Mouse (Mus musculus) midbrain, embryonic 12.5 days (tissue): ENCODE measurements around the gene Cep162. TPM values are rescaled to one million over a fixed set of nuclear protein-coding genes. Genes with fewer than 3 reads are reported as not detected.
A peak's percentile ranks its signal among the peaks of the same experiment; 100 is the strongest.

Experiments
- ATAC-seq: fragments of 200-750 bp; cut with Nextera tagmentation; 2 replicates; pipeline ENCODE4 v1.8.0; 2017; ENCODE audit warnings: low read depth, moderate TSS enrichment, moderate library complexity; ENCODE audit not compliant: low FRiP score
- H3K27ac ChIP-seq: fragments of 300-500 bp; sonication (generic); replicated peaks from 2 replicates; pipeline ENCODE4 v1.5.1; 2016; ENCODE audit warnings: mild to moderate bottlenecking
- H3K27me3 ChIP-seq: fragments of 300-500 bp; sonication (generic); 2 replicates; pipeline ENCODE4 v1.6.1; 2016; ENCODE audit warnings: mild to moderate bottlenecking
- H3K36me3 ChIP-seq: fragments of 300-500 bp; sonication (generic); 2 replicates; pipeline ENCODE4 v1.6.1; 2016
- H3K4me1 ChIP-seq: fragments of 300-500 bp; sonication (generic); 2 replicates; pipeline ENCODE4 v1.6.1; 2016
- H3K4me2 ChIP-seq: fragments of 300-500 bp; sonication (generic); replicated peaks from 2 replicates; pipeline ENCODE4 v1.6.1; 2016; ENCODE audit warnings: mild to moderate bottlenecking, moderate library complexity
- H3K4me3 ChIP-seq: fragments of 300-500 bp; sonication (generic); 2 replicates; pipeline ENCODE4 v1.5.1; 2016; ENCODE audit warnings: mild to moderate bottlenecking
- H3K9ac ChIP-seq: fragments of 300-500 bp; sonication (generic); replicated peaks from 2 replicates; pipeline ENCODE4 v1.6.1; 2016; ENCODE audit warnings: mild to moderate bottlenecking, moderate library complexity
- H3K9me3 ChIP-seq: fragments of 300-500 bp; sonication (generic); 2 replicates; pipeline ENCODE4 v1.6.1; 2016; ENCODE audit warnings: mild to moderate bottlenecking
- WGBS: fragments of 180-500 bp; shearing (Covaris S2); methylation state at CpG from one replicate; pipeline ENCODE4 v1.1.7; 2016; 5-methylcytosine and 5-hydroxymethylcytosine counted together
- polyA plus RNA-seq: library from polyadenylated mRNA; unstranded; fragments of >200 nt; fragmentation: Nextera tagmentation; extraction: Ambion mirVana; gene quantifications from 2 replicates; pipeline ENCODE4 v1.2.1, GENCODE M21; 2016

The Cep162 gene
- polyA plus RNA-seq, 1 experiment from 2014 or later: 10.7 TPM

GRCm38 (mm10) chr9:87152641-87153325, 102.6 kb downstream of the Cep162 start:
- Histone ChIP-seq H3K9ac (no peak overlapping the region), H3K4me1 (no peaks in the 10 kb centered on the region), H3K4me2 (no peak overlapping the region), H3K36me3 (no peaks in the 10 kb centered on the region), H3K9me3 (no peaks in the 10 kb centered on the region), H3K4me3 (no peak overlapping the region), H3K27me3 (no peaks in the 10 kb centered on the region), H3K27ac (no peak overlapping the region)
- ATAC-seq: no peak
- 100% methylated on average over 1 of the region's 1 CpGs for WGBS

GRCm38 (mm10) chr9:87147927-87148326, 107.4 kb downstream of the Cep162 start:
- Histone ChIP-seq H3K27me3 (peaks cover 38% of the 10 kb centered on the region), H3K4me2 (no peak overlapping the region), H3K9me3 (no peaks in the 10 kb centered on the region), H3K27ac (no peak overlapping the region), H3K4me3 (no peak overlapping the region), H3K4me1 (peaks cover 9% of the 10 kb centered on the region; the same call in 1 of the 2 replicates), H3K36me3 (no peaks in the 10 kb centered on the region), H3K9ac (no peak overlapping the region)
- ATAC-seq: no peak
- 80% methylated on average over 2 of the region's 2 CpGs for WGBS

- H3K27ac ChIP-seq: no peak overlapping the region
- no peak overlapping the region for H3K4me3 ChIP-seq
- no peaks in the 10 kb centered on the region for H3K36me3 ChIP-seq
- H3K27me3 ChIP-seq: peaks cover 38% of the 10 kb centered on the region
- no peak for ATAC-seq
- H3K9ac ChIP-seq: no peak overlapping the region
- H3K9me3 ChIP-seq: no peaks in the 10 kb centered on the region
- WGBS: 86% methylated on average over 4 of the region's 4 CpGs
- no peak overlapping the region for H3K4me2 ChIP-seq
- peaks cover 9% of the 10 kb centered on the region; the same call in 1 of the 2 replicates for H3K4me1 ChIP-seq
Observed at GRCm38 (mm10) chr9:87146400-87146799, 108.9 kb downstream of the Cep162 start.

GRCm38 (mm10) chr9:87145671-87146070, 109.7 kb downstream of the Cep162 start:
- H3K9ac ChIP-seq: no peak overlapping the region
- ATAC-seq: no peak
- peak overlapping the region; percentile 54 for H3K4me2 ChIP-seq
- peaks cover 38% of the 10 kb centered on the region for H3K27me3 ChIP-seq
- no peak overlapping the region; the same call in 1 of the 2 replicates for H3K4me3 ChIP-seq
- no peak overlapping the region for H3K27ac ChIP-seq
- no peaks in the 10 kb centered on the region for H3K36me3 ChIP-seq
- WGBS: 36% methylated on average over 11 of the region's 11 CpGs
- peaks cover 9% of the 10 kb centered on the region; the same call in 1 of the 2 replicates for H3K4me1 ChIP-seq
- H3K9me3 ChIP-seq: no peaks in the 10 kb centered on the region

GRCm38 (mm10) chr9:87145180-87145579, 110.2 kb downstream of the Cep162 start:
- Histone ChIP-seq H3K4me1 (peaks cover 9% of the 10 kb centered on the region; the same call in 1 of the 2 replicates), H3K4me3 (peak overlapping the region; percentile 30), H3K9ac (no peak overlapping the region), H3K27ac (no peak overlapping the region), H3K4me2 (peak overlapping the region; percentile 54), H3K36me3 (no peaks in the 10 kb centered on the region), H3K27me3 (peaks cover 38% of the 10 kb centered on the region), H3K9me3 (no peaks in the 10 kb centered on the region)
- no peak for ATAC-seq
- 3% methylated on average over 15 of the region's 15 CpGs for WGBS

- Histone ChIP-seq H3K4me3 (peak overlapping the region; percentile 30), H3K36me3 (no peaks in the 10 kb centered on the region), H3K4me1 (peaks cover 9% of the 10 kb centered on the region; the same call in 1 of the 2 replicates), H3K4me2 (peak overlapping the region; percentile 54), H3K9me3 (no peaks in the 10 kb centered on the region), H3K27me3 (peaks cover 38% of the 10 kb centered on the region), H3K27ac (no peak overlapping the region), H3K9ac (no peak overlapping the region; the same call in 1 of the 2 replicates)
- 3% methylated on average over 19 of the region's 19 CpGs for WGBS
- peak; percentile 50; the same call in 1 of the 2 replicates for ATAC-seq
Observed at GRCm38 (mm10) chr9:87144532-87144931, 110.8 kb downstream of the Cep162 start.

- no peaks in the 10 kb centered on the region for H3K36me3 ChIP-seq
- peak within 1 kb of the TSS; percentile 30 for H3K4me3 ChIP-seq
- H3K4me2 ChIP-seq: peak within 1 kb of the TSS; percentile 54
- WGBS: 2% methylated on average over 29 of the region's 29 CpGs
- peaks cover 9% of the 10 kb centered on the region; the same call in 1 of the 2 replicates for H3K4me1 ChIP-seq
- no peaks in the 10 kb centered on the region for H3K9me3 ChIP-seq
- H3K27ac ChIP-seq: no peak within 1 kb of the TSS
- no peak within 1 kb of the TSS; the same call in 1 of the 2 replicates for H3K9ac ChIP-seq
- ATAC-seq: peak; percentile 92
- peaks cover 38% of the 10 kb centered on the region for H3K27me3 ChIP-seq
Observed at GRCm38 (mm10) chr9:87144106-87144505, 111.2 kb downstream of the Cep162 start, which contains the start of gene Mrap2. Gene Mrap2 (plus strand): TSS chr9:87144306.

- Histone ChIP-seq H3K4me3 (no peak overlapping the region), H3K9me3 (no peaks in the 10 kb centered on the region), H3K4me2 (no peak overlapping the region), H3K27ac (no peak overlapping the region), H3K9ac (no peak overlapping the region), H3K27me3 (peaks cover 38% of the 10 kb centered on the region), H3K4me1 (peaks cover 9% of the 10 kb centered on the region; the same call in 1 of the 2 replicates), H3K36me3 (no peaks in the 10 kb centered on the region)
- WGBS: 87% methylated on average over 3 of the region's 3 CpGs
- ATAC-seq: no peak
Observed at GRCm38 (mm10) chr9:87143076-87143475, 112.3 kb downstream of the Cep162 start.

Other genes starting within 250 kb of the Cep162 start
- gene Ripply2, start 240.0 kb downstream of the Cep162 start, polyA plus RNA-seq: 2.2 and 2.6 TPM in 2 replicates
- gene Cyb5r4, start 233.5 kb downstream of the Cep162 start, polyA plus RNA-seq: 104 and 109 TPM in 2 replicates
- gene Mrap2, start 111.2 kb downstream of the Cep162 start, polyA plus RNA-seq: 0.09 TPM in 1 of 2 replicates, not detected in the other